Mouse (Mus musculus): ENCODE data around the gene Pomc. TPM values are rescaled to one million over a fixed set of nuclear protein-coding genes. Genes with fewer than 3 reads are reported as not detected.

Gene Pomc
- 5.5 and 10.5 TPM in 2 replicates for polyA plus RNA-seq (2012; rRNA removed)

GRCm38 (mm10) chr12:3954651-3955050 lies at the start of gene Pomc:
Pomc (plus strand) TSS chr12:3954951.

Other genes starting within 250 kb of the Pomc start
- gene Dnmt3a, start 148.9 kb upstream of the Pomc start, polyA plus RNA-seq (2012; rRNA removed) = 69.7 and 76.0 TPM in 2 replicates
- gene Efr3b, start 84.0 kb downstream of the Pomc start, polyA plus RNA-seq (2012; rRNA removed) = 15.2 and 15.7 TPM in 2 replicates
- 14.4 and 16.1 TPM in 2 replicates for gene Dnajc27, start 127.6 kb downstream of the Pomc start, polyA plus RNA-seq (2012; rRNA removed)
- gene Adcy3, start 178.2 kb downstream of the Pomc start, polyA plus RNA-seq (2012; rRNA removed) = 4.4 and 7.1 TPM in 2 replicates

Measured in central nervous system, embryonic 11.5 days (tissue).